Mouse (Mus musculus) CH12.LX (cell line): ENCODE results near the gene Ccdc155.

ENCODE experiments used
- MEF2A ChIP-seq: IDR thresholded peaks from 2 replicates; pipeline ENCODE4 v1.6.1; 2014; ENCODE audit warnings: low read depth, mild to moderate bottlenecking, inconsistent platforms, low read length, improper control_type of control experiment, borderline replicate concordance
- POLR2A ChIP-seq: IDR thresholded peaks from 2 replicates; pipeline ENCODE4 v1.6.1; 2011; ENCODE audit warnings: low read depth, mild to moderate bottlenecking, improper control_type of control experiment, low read length

DNA sequence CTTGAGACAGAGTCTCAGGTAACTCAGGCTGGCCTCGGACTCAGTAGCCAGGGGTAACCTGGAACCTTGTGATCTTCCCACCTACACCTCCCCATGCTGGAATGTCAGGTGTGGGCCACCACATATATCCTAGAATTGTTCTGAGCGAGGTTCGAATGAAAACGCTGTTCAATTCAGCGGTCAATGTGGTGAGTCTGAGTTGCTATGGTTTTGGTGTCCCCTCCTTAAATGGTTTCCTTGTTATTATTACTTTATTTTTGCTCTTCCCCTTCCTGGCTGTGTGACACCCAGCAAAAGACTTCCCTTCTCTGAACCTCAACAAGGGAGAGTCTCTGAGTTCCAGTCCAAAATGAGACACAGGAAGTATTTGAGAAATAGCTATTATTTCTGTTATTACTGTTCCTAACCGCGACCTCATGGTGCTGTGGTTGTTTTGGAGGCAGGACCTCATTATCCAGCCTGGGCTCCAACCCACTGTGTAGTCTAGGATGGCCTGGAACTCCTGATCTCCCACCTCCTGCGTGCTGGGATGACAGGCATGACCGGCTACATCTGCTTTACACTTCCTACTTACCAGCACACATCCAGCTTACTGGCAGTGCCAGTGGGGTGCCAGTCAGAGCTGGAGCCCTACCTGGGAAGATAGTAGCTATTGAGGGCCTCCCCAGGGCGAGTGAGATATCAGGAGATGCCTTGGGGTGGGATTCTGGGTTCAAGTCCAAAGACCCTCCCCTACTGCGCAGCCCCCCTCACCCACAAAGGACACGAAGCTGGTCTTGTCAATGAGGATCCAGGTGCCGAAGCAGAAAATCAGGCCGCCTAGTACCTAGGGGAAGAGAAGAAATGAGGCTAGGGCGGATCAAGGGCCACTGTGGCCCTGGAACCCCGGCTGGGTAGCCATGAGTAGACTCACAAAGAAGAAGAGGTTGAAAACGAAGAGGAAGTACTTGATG, 33.3 kb upstream of the Ccdc155 start:
- TF ChIP-seq POLR2A, result no peak; the same call in 1 of the 2 replicates
- TF ChIP-seq MEF2A, result no peak
